Mouse (Mus musculus) urinary bladder, postnatal 36 days (tissue): ENCODE data around the gene Gm10271.

Source experiments
- DNase-seq, 2 experiments: peaks; one replicate each; pipeline ENCODE4 v3.0.0; 2022; ENCODE audit warnings: low spot score in 2 of 2, mixed read lengths in 1 of 2

Gene Gm10271

DNA sequence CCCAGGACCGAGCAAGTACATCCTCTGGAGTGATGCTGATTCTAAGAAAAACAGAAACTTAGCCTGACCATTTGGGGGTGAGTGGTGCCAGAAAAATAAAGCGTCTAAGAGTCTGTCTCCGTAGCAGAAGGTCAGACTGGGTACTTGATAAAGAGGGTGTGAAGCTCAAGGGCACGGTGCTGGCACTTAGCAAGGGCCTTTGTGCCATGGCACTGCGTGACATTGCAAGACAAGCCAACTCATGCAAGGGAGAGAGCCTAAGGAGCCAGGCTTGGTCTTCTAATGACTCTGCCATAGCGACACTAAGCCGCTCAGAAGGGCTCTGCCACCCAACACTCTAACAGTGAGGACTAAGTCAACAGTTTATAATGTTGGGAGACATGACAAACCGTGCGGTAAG, 6.4 kb upstream of the Gm10271 start:
- no peak for DNase-seq

DNA sequence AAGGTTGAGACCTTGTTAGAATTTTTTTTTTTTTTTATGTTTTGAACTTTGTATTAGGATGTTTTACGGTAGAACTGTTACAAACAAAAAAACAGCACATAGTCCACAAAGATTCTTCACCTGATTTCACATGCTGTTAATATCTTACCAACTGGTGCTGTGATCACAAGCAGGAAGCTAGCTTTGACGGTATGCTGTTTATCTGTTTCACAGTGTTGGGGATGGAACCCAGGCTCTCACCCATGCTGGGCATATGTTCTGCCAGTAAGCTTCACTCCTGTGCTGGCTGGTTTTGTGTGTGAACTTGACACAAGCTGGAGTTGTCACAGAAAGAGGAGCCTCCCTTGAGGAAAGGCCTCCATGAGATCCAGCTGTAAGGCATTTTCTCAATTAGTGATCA, 5.4 kb upstream of the Gm10271 start:
- no peak for DNase-seq

DNA sequence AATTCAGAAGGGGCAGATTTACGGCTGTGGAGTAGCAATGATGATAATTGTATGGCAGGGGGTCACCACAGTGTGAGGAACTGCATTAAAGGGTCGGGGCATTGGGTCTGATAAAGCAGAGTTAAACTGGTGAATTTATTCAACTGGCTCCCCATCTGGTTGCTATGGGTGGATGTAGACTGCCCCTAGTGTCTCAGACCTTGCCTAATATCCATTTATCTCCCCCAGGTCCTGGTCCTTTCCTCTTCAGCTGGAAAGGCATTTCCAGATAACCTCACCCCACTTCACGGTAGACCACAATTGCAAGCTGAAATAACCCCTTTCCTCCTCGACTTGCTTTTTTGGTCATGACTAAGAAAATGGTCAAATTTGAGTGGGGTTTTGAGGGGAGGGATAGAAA, 5.0 kb upstream of the Gm10271 start:
- no peak for DNase-seq

DNA sequence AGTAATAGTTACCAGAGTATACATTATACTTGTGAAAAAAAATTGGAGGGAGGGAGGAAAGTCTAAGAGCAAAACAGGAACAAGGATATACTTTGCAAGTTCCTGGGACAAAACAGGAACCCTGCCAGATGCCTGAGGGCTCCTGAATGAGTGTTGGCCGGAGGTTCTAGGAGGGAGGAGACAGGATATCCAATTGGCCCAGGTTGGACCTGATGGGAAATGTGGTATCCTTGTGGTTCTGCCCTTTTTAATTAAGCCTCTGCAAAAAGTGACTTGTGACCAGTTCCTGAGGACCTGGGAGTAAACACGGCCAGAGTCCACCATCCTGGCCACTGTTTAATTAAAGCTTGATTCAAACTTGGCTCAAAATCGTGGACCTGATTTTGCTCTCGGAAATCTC, 3.7 kb downstream of the Gm10271 start:
- no peak for DNase-seq

DNA sequence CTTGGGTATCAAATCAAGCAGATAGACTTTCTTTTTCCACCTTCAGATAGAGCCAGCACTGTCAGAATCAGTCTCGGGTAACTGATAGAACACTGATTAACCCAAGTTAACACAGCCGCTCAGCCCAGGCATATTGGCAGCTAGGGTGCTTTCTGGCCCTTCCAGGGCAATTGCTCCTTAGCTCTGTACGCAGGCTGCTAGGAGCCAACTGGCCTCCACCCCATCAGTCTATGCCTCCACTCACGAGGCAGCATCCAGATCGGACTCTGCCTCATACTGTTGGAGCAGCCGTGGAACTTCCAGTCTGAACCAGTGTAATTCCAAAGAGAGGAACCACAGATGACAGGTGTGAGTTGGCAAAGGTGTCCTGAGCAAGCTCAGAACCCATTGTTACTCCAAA, 6.3 kb downstream of the Gm10271 start:
- no peak for DNase-seq

DNA sequence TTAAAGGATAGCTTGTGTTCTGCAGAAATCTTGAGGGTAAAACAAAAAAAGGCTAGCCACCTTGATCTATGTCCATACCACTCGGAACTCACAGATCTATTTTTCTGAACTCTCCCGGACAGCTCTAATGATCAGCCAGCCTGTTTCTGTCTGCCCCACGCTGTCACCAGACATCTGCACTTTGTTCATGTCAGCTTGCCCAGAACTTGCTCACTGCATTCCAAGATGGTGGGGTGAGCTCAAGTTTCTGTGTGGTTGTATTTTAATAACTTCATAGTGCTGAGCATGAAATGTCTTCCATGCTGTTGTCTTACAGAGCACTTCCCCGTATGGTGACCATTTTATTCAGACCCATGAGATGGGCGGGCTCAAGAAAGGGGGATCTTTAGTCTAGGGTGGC, 7.1 kb downstream of the Gm10271 start:
- no peak for DNase-seq

DNA sequence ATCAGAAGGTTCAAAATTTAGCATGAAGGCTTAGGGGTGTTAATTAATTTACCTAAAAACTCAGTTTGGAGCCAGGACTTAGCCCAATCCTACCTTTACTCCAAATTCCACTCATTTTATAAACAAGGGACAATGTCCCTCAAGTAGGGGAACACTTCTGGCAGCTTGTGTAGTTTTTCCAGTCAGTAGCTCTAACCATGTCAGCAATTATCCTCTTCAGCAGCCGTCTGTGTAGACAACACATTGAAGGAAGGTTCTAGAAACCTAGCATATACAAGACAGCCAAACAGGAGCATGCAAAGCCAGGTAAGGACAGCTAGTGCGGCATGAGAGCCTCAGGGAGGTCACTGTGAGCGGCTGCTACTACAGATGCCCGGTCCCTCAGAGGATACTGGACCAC, 7.8 kb downstream of the Gm10271 start:
- no peak for DNase-seq

DNA sequence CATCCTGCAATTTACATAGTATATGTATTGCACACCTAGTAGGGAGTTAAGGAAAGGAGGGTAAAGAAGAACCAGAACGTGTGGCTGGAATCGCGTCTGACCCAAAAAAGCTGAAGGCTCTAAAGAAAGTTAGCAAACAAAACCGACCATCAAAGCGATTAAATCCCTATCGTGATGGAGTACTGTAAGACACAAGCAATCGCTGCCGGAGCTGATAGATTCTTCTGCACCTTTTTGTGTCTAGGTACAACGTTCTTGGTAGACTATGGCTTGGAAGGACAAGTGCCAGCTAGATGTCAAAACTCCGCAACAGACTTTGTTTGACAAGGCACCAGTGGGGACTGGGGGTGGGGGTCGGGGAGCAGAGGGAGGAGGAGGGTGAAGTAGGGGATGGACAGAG, 8.3 kb downstream of the Gm10271 start:
- no peak for DNase-seq

DNA sequence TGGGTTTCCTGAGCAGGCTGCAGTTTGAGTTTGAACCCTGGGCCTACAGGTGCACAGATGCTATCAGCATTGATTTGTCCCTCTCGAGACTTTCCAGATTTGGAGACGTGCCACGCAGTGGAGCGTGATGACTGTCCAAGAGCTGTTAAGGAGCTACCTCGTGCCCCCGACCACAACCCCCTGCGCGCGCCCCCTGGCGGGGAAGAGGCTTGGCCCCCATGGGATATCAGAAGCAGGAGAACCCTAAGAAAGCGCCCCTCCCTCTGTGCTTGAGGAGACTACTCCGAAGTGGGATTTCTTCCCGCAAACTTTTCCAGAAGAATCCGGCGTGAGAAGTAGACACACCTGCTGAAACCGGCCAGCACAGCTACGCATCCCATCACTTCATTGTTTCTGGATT, 9.6 kb downstream of the Gm10271 start:
- DNase-seq, result no peak

DNA sequence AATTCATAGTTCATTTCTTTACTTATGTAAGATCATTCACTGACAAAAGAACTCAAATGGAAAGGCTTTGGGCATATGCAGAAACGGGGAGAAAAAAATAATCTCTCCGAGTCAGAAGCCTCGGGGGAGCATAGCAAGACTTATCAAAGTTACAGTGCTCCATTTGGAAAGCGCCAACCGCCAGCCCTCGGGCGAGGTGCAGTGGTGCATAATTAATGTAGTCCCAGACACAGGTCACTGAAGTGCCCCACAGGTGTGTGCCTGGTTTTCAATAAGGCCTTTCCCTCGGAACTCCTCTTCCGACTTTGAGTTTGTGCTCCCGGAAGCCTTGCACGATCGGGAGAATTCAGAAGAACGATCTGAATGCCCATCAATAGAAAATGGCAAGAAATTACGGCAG, 10.3 kb downstream of the Gm10271 start:
- no peak for DNase-seq

DNA sequence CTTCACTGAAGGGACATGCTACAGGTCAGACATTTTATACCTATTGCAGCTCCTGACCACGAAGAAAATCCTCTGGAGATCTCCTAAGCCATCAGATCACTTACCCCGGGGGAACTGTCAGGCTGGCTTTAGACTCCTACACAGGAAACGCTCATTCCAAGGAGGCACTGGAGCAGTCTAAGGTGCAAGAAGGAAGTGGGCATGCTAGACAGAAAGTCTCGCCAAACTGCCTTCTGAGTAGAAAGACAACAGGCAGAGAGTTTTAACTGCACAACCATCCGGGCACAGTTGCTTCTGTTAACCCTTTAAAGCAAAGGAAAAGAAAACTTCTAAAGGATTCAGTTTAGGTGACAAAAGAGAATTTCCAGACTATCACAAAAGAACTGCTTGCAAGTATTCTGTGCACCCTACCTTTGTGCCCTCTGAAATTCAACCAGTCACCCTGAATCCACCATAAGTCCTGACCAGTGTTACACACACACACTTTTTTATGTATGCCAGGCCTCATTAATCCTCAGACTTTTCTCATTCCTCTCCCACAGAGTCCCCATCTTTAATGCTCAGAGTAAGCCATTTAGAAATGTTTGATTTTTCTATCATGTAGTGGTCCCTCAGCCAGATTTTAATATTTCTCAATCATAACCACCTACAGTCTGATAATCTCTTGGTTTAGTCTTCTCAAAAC, 14.4 kb downstream of the Gm10271 start:
- DNase-seq, result no peak

DNA sequence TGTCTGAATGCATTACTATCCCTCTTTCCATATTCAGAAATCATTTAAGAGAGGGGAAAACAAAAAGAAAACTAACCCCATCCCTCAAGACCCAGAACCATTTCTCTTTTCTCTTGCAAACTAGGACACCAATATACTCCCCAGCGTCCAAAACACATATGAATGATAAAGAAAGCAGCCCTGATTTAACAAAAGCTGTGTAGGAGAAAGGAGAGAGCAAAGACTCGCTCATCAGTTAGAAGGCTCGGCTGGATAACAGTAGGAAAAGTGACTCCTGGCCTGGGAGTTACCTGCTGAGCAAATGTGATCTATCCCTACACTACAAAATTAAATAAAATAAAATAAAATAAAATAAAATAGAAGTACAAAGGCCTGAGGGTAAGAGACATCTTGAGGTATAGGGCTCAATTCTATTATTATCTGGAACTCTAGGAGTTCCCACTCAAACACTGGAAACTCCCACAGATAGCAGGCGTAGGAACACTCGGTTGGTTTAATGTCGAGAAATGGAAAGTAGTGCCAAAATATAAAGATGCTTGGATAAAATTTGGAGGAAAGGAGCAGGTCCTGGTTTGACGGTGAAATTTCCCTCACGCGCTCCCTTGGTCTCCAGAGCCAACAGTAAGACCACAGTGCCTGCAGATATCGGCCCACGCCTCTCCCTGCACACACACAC, 15.8 kb downstream of the Gm10271 start:
- DNase-seq, result no peak

DNA sequence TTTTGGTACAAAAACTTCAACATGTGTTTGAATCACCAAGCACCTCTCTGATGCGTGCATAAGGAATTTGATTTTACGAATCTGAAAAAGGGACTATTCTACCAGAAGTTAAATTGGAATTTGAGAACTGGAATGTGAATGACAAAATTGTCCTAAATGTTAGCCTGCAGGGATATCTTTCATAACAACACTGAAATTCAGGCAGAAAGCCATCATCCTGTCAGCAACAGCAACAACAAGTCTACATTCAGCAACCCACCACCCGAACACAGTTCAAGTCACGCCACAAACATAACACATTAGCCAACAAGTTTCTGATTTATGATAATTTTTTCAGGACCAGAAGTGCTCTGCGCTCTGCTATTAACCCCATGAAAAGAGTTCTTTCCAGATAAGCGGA, 17.2 kb downstream of the Gm10271 start:
- DNase-seq, result no peak

DNA sequence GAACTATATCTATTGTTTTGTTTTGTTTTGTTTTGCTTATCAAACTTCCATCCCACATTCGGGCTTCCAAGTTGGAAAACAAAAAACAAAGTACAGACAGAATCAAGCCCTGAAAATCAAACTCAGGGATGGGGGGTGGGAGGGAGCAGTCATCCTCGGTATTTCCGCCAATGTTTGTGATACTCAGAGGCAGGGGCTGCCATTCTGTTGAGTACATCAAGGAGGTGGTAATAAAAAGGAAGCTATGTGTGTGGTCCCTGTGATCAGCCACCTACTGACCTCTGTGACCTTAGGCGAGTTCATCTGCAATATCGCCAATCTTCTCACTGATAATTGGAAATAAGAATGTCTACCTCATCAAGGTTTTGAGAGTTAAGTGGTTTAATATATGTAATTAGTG, 21.5 kb downstream of the Gm10271 start:
- no peak for DNase-seq

DNA sequence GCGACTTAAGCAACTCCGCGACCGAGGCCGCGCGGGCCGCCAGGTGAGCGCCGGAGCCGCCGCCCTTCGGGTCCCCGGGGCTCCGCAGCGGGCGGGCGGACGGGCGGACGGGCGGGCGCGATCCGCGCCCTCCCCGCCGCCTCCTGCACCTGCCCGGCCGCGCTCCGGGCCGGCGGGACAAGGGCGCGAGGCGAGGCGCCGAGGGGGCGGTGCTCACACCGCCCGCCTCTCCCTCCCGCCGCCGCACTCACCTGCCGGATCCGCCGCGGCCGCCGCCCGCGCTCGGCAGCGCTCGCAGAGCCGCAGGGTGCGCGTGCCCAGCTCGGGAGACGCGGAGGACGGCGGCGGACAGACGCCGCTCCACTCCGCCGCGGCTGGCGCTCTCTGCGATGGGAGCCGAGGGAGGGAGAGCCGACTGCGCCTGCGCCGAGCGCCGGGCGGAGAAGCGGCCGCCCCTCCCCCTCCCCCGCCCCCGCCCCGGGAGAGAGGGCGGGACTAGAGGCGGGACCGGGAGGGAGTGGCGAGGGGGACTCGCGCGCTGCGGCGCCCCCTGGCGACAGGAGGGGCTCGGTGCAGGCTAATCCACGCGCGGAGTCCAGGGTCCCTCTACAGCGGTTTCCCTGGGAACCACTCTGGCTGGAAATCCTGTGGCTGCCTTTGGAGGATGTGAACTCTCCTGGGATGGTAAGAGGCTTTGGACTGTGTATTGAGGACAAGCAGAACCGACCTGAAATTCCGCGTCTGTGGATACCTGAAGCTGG, 22.2 kb downstream of the Gm10271 start, which contains the start of gene Rab3ip:
Gene Rab3ip (minus strand): TSS at position 761 of the 761 bp plus-strand sequence.
- DNase-seq, result peak; percentile 78 to 86

DNA sequence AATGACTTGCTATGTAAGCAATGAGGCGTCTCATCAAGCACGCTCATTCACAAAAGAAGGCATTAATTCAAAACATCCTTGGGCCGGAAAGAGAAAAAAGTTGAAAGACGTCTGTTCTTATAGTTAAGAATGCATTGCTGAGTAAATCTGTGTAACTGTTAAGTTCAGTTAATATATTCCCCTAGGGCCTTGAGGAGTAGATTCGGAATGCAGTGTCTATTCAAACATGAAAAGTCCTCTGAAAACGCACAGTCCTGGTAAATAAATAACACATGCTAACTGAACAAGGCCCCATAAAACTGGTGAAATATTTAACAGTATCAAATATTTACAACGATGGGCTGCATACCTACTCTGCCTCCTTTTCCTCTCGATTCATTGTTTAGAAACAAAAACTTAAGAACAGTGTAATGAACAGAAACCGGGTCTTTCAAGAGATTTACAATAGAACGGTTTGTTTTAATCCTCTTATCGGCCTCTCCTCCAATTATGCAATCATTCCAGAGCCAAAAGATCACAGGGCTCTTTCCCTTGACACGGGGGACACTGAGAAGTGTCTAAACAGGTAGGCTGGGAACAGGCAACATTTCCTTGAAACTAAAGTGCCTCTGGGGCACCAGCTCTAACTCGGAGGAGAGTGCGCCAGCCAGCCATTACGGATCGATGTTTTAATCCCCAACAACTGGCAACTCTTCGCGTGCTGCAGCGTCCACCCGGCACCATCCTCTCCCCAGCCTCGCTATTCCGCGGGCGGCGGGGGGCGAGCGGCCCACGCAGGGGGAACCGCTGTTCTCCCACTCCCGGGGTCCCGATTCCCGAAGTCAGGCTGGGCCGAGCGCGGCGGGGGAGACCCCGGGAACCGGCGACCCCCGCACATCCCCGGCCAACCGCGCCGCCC, 23.0 kb downstream of the Gm10271 start:
- DNase-seq, result no peak

DNA sequence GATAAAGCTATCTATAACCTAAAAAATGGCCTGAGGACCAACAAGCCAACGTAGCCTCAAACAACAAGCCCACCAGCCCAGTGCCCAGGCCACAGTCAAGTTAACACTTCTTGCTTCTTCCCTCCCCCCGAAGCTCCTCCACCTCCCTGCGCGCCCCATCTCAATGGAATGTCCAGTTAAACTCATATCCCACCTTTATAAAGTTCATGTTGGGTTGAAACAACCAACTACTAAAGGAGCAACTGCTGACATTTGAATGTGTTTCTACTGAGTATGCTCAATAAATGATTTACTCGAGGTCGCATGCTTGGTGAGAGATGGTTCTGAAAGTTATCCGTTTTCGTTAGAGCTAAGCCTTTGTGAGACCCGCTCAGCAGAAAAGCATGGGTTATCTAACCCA, 24.0 kb downstream of the Gm10271 start:
- DNase-seq, result no peak

DNA sequence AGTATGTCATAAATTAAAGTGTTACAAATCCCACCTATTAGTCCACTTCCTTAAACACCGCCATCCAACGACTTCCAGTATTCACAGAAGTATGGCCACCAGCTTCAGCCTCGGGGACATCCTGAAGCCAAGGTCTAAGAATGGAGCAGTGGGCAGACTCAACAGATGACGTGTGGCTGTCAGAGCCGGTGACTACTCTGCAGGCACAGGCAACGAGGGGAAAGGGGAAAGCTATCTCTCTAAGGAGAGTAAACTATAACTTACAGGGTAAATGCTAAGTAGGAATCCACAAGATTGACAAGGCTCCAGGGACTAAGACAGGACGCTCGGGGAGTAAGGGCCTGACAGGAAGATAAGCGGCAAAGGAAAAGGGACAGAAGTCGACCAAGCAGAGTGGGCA, 27.5 kb downstream of the Gm10271 start:
- DNase-seq, result no peak

DNA sequence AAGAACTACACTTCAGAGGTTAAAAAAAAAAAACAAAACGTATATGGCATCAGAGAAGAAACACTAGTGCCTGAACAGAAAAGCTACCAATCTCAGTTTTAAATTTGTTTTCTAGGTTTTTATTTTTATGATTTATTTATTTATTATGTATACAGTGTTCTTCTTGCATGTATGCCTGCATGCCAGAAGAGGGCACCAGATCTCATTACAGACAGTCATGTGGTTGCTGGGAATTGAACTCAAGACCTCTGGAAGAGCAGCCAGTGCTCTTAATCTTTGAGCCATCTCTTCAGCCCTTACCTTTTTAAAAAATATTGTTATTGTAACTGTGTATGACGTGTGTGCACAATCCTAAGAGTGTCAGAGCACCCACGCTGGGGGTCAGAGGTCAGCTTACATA, 28.3 kb downstream of the Gm10271 start:
- DNase-seq, result no peak

DNA sequence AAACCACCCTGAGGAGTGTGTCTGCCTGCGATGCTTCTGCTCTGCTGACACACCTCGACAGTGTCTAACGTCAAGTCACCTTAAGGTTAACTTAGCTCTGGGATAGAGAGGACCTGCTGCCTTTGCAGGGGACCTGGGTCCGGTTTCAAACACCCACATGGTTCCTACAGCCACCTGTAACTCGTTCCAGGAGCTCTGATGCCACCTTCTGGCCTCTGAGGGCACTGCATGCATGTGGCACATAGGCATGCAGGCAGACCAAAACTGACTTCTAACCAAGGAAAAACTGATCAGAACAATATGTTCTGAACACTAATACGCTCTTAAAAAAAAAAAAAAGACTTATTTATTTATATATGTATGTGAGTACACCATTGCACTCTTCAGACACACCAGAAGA, 29.4 kb downstream of the Gm10271 start:
- no peak for DNase-seq

DNA sequence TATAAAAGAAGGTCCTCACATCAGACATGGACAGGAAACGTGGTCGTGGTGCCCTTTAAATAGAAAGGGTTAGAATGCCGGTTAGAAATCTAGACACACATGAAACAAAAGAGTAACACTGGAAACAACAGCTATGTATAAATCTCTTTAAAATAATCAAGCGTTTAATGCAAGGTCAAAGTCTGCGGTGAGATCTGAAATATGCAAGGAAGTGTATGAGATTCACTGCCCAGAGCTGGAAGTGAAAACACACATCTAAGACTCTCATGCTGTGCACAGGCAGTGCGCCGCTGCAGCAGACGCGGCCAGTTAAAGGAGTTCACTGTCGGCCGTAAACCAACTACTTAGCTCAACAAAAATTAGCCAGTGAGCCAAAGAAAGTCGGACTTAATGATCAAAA, 37.4 kb downstream of the Gm10271 start:
- no peak for DNase-seq

DNA sequence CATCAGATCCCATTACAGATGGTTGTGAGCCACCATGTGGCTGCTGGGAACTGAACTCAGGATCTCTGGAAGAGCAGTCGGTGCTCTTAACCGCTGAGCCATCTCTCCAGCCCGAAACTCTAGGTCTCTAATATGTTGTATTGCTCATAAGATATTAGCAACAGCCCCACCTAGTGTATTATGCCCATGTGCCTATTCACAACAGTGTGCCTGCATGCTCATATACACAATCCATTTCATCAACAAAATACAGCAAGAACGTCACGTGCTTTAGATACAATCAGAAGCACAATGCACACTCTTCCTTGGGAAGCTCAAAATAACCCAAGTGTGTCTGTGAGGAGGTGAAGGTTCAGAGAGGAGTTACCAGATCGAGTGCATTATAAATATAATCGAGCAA, 38.6 kb downstream of the Gm10271 start:
- no peak for DNase-seq
